Mouse (Mus musculus): ENCODE results near the gene Ppp4r2. TPM values are rescaled to one million over a fixed set of nuclear protein-coding genes. Genes with fewer than 3 reads are reported as not detected.

Gene Ppp4r2
- 22.7 and 23.0 TPM in 2 replicates for polyA plus RNA-seq (2016; fragmentation: Nextera tagmentation; extraction: Ambion mirVana)

GRCm38 (mm10) chr6:100833355-100833754 lies at the start of gene Ppp4r2:
Gene Ppp4r2, plus strand, starts transcription at chr6:100833622.
- H3K4me1 ChIP-seq = peaks cover 23% of the 10 kb centered on the region
- under 1% methylated on average over 40 of the region's 50 CpGs for WGBS
- H3K9me3 ChIP-seq (replicated peaks) = no peaks in the 10 kb centered on the region
- H3K27me3 ChIP-seq (ENCODE audit: low read depth, poor library complexity, severe bottlenecking) = no peaks in the 10 kb centered on the region
- H3K27ac ChIP-seq (replicated peaks) = peak within 1 kb of the TSS; percentile 97
- peak; percentile 90 for DNase-seq (ENCODE audit: low spot score)
- H3K36me3 ChIP-seq = peaks cover 37% of the 10 kb centered on the region
- peak within 1 kb of the TSS; percentile 87 for H3K4me3 ChIP-seq

DNA sequence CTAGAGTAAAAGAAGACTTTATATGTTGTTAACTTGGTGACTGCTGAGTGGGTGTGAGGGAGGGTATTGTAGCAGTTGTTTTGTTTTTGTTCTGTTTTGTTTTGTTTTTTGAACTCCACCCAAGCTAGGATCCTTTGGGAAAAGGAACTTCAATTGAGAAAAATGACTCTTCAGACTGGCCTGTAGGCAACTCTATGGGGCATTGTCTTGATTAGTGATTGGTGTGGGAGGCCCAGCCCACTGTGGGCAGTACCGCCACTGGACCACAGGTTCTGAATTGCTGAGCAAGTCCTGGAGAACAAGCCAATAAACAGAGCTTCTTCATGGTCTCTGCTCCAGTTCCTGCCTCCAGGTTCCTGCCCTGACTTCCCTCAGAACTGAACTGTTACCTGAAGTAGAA lies 45.7 kb upstream of the Ppp4r2 start:
- Histone ChIP-seq H3K4me1 (0 out of 2 replicates have a peak, but pooled peaks cover 3% of the 10 kb centered on the region), H3K27me3 (ENCODE audit: low read depth, poor library complexity, severe bottlenecking) (no peaks in the 10 kb centered on the region), H3K27ac (replicated peaks) (no peak overlapping the region), H3K36me3 (no peaks in the 10 kb centered on the region), H3K4me3 (no peak overlapping the region), H3K9me3 (replicated peaks) (no peaks in the 10 kb centered on the region; the same call in 1 of the 2 replicates)
- DNase-seq (ENCODE audit: low spot score) = no peak
- WGBS = 86% methylated on average over 1 of the region's 1 CpGs

DNA sequence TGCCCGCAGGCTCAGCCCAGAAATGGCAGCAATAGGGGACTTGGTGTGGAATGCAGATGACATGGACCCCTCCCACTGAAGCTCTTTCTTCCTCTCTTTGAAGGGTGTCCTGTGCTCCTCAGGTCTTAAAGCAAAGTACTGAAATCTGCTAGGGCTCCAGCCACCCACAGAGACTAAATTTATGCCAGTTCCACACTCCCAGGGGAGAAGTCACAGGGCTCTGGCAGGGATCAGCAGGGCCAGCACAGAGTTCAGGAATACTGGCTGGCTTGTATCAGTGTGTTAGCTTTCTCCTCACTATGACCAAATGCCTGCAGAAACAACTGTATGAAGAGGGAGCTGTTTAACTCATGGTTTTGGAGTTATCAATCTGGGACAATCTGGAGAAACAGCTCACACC lies 44.3 kb upstream of the Ppp4r2 start:
- Histone ChIP-seq H3K9me3 (replicated peaks) (no peaks in the 10 kb centered on the region; the same call in 1 of the 2 replicates), H3K27me3 (ENCODE audit: low read depth, poor library complexity, severe bottlenecking) (no peaks in the 10 kb centered on the region), H3K36me3 (no peaks in the 10 kb centered on the region), H3K27ac (replicated peaks) (no peak overlapping the region), H3K4me3 (no peak overlapping the region), H3K4me1 (0 out of 2 replicates have a peak, but pooled peaks cover 3% of the 10 kb centered on the region)
- 94% methylated on average over 1 of the region's 1 CpGs for WGBS
- DNase-seq (ENCODE audit: low spot score) = no peak

DNA sequence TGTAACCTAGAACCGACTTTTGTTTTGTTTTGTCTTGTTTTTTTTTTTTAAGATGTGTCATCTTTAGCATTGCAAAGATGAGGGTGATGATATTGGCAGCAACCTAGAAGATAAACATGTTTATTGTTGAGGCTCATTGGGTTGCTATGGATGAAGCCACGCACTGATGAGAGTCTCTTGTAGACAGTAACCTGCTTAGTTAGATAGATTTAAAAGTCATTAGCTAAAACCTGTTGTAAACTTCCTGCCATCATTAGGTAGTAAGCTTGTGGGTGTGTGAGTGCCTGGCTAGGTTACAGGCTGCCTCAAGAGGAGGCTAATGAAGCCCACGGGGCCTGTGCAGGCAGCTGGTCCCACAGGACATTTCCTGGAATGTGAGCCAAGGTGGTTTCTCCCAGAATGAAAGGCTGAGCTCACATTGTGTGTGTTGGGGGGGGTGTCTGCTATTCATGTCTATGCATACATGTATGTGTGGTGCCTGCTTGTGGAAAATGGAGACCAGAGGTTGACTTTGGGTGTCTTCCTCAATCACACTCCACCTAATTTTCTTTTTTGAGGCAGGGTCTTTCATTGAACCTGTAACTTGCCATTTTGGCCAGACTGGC lies 41.3 kb upstream of the Ppp4r2 start:
- WGBS = 83% methylated on average over 3 of the region's 3 CpGs
- Histone ChIP-seq H3K27me3 (ENCODE audit: low read depth, poor library complexity, severe bottlenecking) (no peaks in the 10 kb centered on the region), H3K27ac (replicated peaks) (no peak overlapping the region), H3K4me3 (no peak overlapping the region), H3K4me1 (no peaks in the 10 kb centered on the region), H3K36me3 (no peaks in the 10 kb centered on the region), H3K9me3 (replicated peaks) (no peaks in the 10 kb centered on the region)
- no peak for DNase-seq (ENCODE audit: low spot score)

- no peaks in the 10 kb centered on the region for H3K27me3 ChIP-seq (ENCODE audit: low read depth, poor library complexity, severe bottlenecking)
Measured at GRCm38 (mm10) chr6:100792973-100793769, 40.3 kb upstream of the Ppp4r2 start.

DNA sequence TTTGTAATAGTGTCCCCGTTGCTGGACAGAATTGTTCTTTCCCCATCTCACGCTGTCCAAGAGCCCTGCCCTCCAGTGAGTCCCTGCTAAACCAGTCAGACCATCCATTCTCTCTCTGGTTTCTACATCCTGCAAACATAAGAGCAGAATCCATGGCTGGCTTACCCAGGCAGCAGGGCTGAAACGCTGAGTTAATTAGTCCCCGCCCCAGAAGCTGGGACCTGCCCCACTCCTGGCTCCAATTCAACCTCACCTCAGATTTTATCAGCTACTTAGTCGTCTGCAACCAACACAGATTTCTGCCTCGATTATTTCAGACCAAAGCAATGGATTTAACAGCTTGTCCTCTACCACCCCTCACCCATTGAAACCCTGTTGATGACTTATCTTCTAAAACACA lies 37.6 kb upstream of the Ppp4r2 start:
- H3K9me3 ChIP-seq (replicated peaks) = no peaks in the 10 kb centered on the region
- no peak overlapping the region for H3K4me3 ChIP-seq
- H3K36me3 ChIP-seq = no peaks in the 10 kb centered on the region
- DNase-seq (ENCODE audit: low spot score) = no peak
- no peaks in the 10 kb centered on the region for H3K27me3 ChIP-seq (ENCODE audit: low read depth, poor library complexity, severe bottlenecking)
- H3K27ac ChIP-seq (replicated peaks) = no peak overlapping the region
- H3K4me1 ChIP-seq = no peaks in the 10 kb centered on the region
- 58% methylated on average over 6 of the region's 6 CpGs for WGBS

More at GRCm38 (mm10) chr6:100792973-100793769, 40.3 kb upstream of the Ppp4r2 start:
- Histone ChIP-seq H3K36me3 (no peaks in the 10 kb centered on the region), H3K4me3 (no peak overlapping the region), H3K27ac (replicated peaks) (no peak overlapping the region), H3K9me3 (replicated peaks) (no peaks in the 10 kb centered on the region), H3K4me1 (no peaks in the 10 kb centered on the region)
- no peak for DNase-seq (ENCODE audit: low spot score)
- whole genome bisulfite sequencing = 85% methylated on average over 14 of the region's 14 CpGs

- no peaks in the 10 kb centered on the region for H3K36me3 ChIP-seq
- no peaks in the 10 kb centered on the region for H3K9me3 ChIP-seq (replicated peaks)
- DNase-seq (ENCODE audit: low spot score) = no peak
- H3K4me1 ChIP-seq = no peaks in the 10 kb centered on the region
- no peak overlapping the region for H3K27ac ChIP-seq (replicated peaks)
- H3K27me3 ChIP-seq (ENCODE audit: low read depth, poor library complexity, severe bottlenecking) = no peaks in the 10 kb centered on the region
- no peak overlapping the region for H3K4me3 ChIP-seq
- 89% methylated on average over 6 of the region's 6 CpGs for WGBS
Measured at GRCm38 (mm10) chr6:100799290-100799689, 34.1 kb upstream of the Ppp4r2 start.

GRCm38 (mm10) chr6:100799766-100800165 lies 33.7 kb upstream of the Ppp4r2 start:
- no peak for DNase-seq (ENCODE audit: low spot score)
- Histone ChIP-seq H3K9me3 (replicated peaks) (no peaks in the 10 kb centered on the region), H3K27me3 (ENCODE audit: low read depth, poor library complexity, severe bottlenecking) (no peaks in the 10 kb centered on the region), H3K27ac (replicated peaks) (no peak overlapping the region), H3K36me3 (no peaks in the 10 kb centered on the region), H3K4me3 (no peak overlapping the region), H3K4me1 (no peaks in the 10 kb centered on the region)
- 93% methylated on average over 4 of the region's 4 CpGs for WGBS

DNA sequence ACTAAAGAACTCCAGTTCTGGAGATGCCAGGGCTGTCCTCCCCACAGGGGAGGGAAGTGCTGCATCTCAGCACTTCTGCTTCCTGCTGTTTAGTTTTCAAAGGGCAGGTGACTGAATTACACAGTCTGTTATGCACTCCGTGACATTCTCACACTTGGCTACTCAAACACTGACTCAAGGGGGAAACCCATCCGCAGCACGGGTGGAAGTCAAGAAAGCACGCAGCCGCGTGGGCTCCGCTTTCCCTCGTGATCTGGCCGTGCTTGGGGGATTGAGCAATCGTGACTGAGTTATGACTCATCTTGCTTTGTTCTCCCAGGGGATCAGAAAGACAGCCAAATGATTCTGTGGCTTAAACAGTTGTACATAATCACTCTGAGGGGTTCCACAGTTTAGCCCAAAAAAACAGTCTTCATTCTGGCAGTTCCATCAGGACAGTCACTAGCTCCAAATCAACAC lies 32.9 kb upstream of the Ppp4r2 start:
- WGBS = 87% methylated on average over 10 of the region's 10 CpGs
- Histone ChIP-seq H3K4me3 (no peak overlapping the region), H3K27me3 (ENCODE audit: low read depth, poor library complexity, severe bottlenecking) (no peaks in the 10 kb centered on the region), H3K4me1 (no peaks in the 10 kb centered on the region), H3K9me3 (replicated peaks) (no peaks in the 10 kb centered on the region), H3K36me3 (no peaks in the 10 kb centered on the region), H3K27ac (replicated peaks) (no peak overlapping the region)
- DNase-seq (ENCODE audit: low spot score) = no peak

- Histone ChIP-seq H3K27ac (replicated peaks) (no peak overlapping the region), H3K9me3 (replicated peaks) (no peaks in the 10 kb centered on the region), H3K27me3 (ENCODE audit: low read depth, poor library complexity, severe bottlenecking) (no peaks in the 10 kb centered on the region), H3K4me1 (no peaks in the 10 kb centered on the region), H3K36me3 (no peaks in the 10 kb centered on the region), H3K4me3 (no peak overlapping the region)
- no peak for DNase-seq (ENCODE audit: low spot score)
- WGBS = 82% methylated on average over 13 of the region's 13 CpGs
Measured at GRCm38 (mm10) chr6:100802381-100803083, 30.9 kb upstream of the Ppp4r2 start.

GRCm38 (mm10) chr6:100803250-100803649 lies 30.2 kb upstream of the Ppp4r2 start:
- WGBS = 86% methylated on average over 3 of the region's 3 CpGs
- Histone ChIP-seq H3K36me3 (no peaks in the 10 kb centered on the region), H3K4me3 (no peak overlapping the region), H3K27ac (replicated peaks) (no peak overlapping the region), H3K9me3 (replicated peaks) (no peaks in the 10 kb centered on the region), H3K4me1 (no peaks in the 10 kb centered on the region), H3K27me3 (ENCODE audit: low read depth, poor library complexity, severe bottlenecking) (no peaks in the 10 kb centered on the region)
- no peak for DNase-seq (ENCODE audit: low spot score)

GRCm38 (mm10) chr6:100807187-100807586 lies 26.2 kb upstream of the Ppp4r2 start:
- Histone ChIP-seq H3K27me3 (ENCODE audit: low read depth, poor library complexity, severe bottlenecking) (no peaks in the 10 kb centered on the region), H3K4me1 (no peaks in the 10 kb centered on the region), H3K9me3 (replicated peaks) (no peaks in the 10 kb centered on the region), H3K36me3 (no peaks in the 10 kb centered on the region), H3K27ac (replicated peaks) (no peak overlapping the region), H3K4me3 (no peak overlapping the region)
- 91% methylated on average over 9 of the region's 9 CpGs for WGBS
- DNase-seq (ENCODE audit: low spot score) = no peak

All from midbrain, embryonic 10.5 days (tissue).